Mouse (Mus musculus) midbrain, embryonic 10.5 days (tissue): ENCODE data around the gene Slc46a3. TPM values are rescaled to one million over a fixed set of nuclear protein-coding genes. Genes with fewer than 3 reads are reported as not detected.
A peak's percentile ranks its signal among the peaks of the same experiment; 100 is the strongest.
"Not testable (repeated sequence)": the region's sequence is repeated elsewhere in the genome, so short reads cannot be mapped to it uniquely, and the experiment has no call there.

Experiments used
- DNase-seq: peaks from one replicate; pipeline ENCODE4 v3.0.0-alpha.2; 2017; ENCODE audit warnings: low spot score
- H3K27ac ChIP-seq: fragments of 300-500 bp; sonication (generic); replicated peaks from 2 replicates; pipeline ENCODE4 v1.5.1; 2016; ENCODE audit warnings: mild to moderate bottlenecking
- H3K27me3 ChIP-seq: fragments of 300-500 bp; sonication (generic); 2 replicates; pipeline ENCODE4 v1.6.1; 2016; ENCODE audit warnings: low read depth, mild to moderate bottlenecking; ENCODE audit not compliant: poor library complexity, severe bottlenecking
- H3K36me3 ChIP-seq: fragments of 300-500 bp; sonication (generic); 2 replicates; pipeline ENCODE4 v1.6.1; 2016; ENCODE audit warnings: mild to moderate bottlenecking, moderate library complexity
- H3K4me1 ChIP-seq: fragments of 300-500 bp; sonication (generic); 2 replicates; pipeline ENCODE4 v1.6.1; 2016
- H3K4me3 ChIP-seq: fragments of 300-500 bp; sonication (generic); 2 replicates; pipeline ENCODE4 v1.5.1; 2016; ENCODE audit warnings: mild to moderate bottlenecking, moderate library complexity
- H3K9me3 ChIP-seq: fragments of 300-500 bp; sonication (generic); replicated peaks from 2 replicates; pipeline ENCODE4 v1.6.1; 2016; ENCODE audit warnings: mild to moderate bottlenecking
- WGBS: fragments of 180-500 bp; shearing (Covaris S2); methylation state at CpG from one replicate; pipeline ENCODE4 v1.1.7; 2016; 5-methylcytosine and 5-hydroxymethylcytosine counted together
- polyA plus RNA-seq: library from polyadenylated mRNA; unstranded; fragments of >200 nt; fragmentation: Nextera tagmentation; extraction: Ambion mirVana; gene quantifications from 2 replicates; pipeline ENCODE4 v1.2.1, GENCODE M21; 2016

Slc46a3 gene
- polyA plus RNA-seq, 1 experiment from 2014 or later = 3.0 TPM

DNA sequence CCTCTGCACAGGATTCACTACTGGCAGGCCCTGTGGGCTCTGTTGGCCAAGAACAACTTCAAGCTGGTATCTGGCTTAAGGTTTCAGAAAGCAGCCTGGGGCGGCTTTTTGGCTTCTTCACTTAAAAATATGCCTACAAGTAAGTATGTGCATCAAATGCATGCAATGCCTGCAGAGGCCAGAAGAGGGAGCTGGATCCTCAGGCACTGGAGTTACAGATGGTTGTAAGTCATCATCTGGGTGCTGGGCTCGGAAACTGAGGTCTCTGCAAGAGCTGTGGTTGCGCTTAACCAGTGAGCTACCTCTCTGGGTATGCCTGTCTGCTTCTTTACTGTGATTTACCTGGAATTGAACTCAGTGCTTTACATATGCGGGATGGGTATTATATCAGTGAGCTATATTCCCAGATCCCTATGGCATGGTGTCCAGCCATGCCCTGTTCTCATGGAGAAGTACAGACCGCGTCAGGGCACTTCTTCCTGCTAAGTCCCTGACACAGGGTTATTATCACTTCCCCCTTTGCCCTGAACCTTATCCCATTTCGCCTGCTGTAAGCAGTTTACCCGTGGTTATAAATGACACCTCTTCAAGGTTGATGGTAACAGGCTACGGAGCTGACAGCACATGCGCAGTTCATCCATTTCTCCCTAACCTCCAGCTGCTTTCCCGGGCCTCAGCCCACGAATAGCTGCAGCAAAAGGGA, 16.3 kb upstream of the Slc46a3 start:
- no peaks in the 10 kb centered on the region; the same call in 1 of the 2 replicates for H3K9me3 ChIP-seq
- no peaks in the 10 kb centered on the region for H3K36me3 ChIP-seq
- peaks cover 5% of the 10 kb centered on the region; the same call in 1 of the 2 replicates for H3K4me1 ChIP-seq
- no peak overlapping the region for H3K27ac ChIP-seq
- DNase-seq = no peak
- 91% methylated on average over 12 of the region's 12 CpGs for WGBS
- no peak overlapping the region for H3K4me3 ChIP-seq
- no peaks in the 10 kb centered on the region for H3K27me3 ChIP-seq

- H3K4me3 ChIP-seq = no peak overlapping the region
- no peak for DNase-seq
- no peaks in the 10 kb centered on the region; the same call in 1 of the 2 replicates for H3K9me3 ChIP-seq
- no peaks in the 10 kb centered on the region for H3K27me3 ChIP-seq
- no peaks in the 10 kb centered on the region for H3K4me1 ChIP-seq
- no peak overlapping the region for H3K27ac ChIP-seq
- H3K36me3 ChIP-seq = no peaks in the 10 kb centered on the region
- 92% methylated on average over 8 of the region's 8 CpGs for WGBS
These were observed 13.2 kb upstream of the Slc46a3 start for GRCm38 (mm10) chr5:147907851-147908250.

DNA sequence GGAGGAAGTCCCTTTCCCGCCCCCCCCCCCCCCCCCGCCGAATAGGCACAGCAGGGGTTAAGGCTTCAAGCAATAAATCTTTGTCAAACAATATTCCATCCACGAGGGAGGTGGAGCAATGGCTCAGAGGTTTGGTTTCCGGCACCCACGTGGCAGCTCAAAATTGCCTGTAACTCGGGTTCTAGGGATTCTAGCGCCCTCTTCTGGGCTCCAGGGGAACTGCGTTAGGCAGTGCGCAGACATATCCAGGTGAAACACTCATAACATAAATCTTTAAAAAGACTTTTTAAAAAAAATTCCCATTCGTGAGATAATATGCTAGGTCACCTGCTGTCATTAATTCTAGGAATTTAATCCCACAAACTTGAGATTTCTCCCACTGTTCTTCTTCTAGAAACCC, 12.5 kb upstream of the Slc46a3 start:
- WGBS = 65% methylated on average over 9 of the region's 11 CpGs
- H3K4me1 ChIP-seq = no peaks in the 10 kb centered on the region

GRCm38 (mm10) chr5:147903166-147903565, 8.6 kb upstream of the Slc46a3 start:
- H3K4me1 ChIP-seq = no peaks in the 10 kb centered on the region
- H3K27me3 ChIP-seq = no peaks in the 10 kb centered on the region
- WGBS = 90% methylated on average over 9 of the region's 9 CpGs
- no peaks in the 10 kb centered on the region for H3K9me3 ChIP-seq
- H3K36me3 ChIP-seq = no peaks in the 10 kb centered on the region
- H3K4me3 ChIP-seq = no peak overlapping the region
- H3K27ac ChIP-seq = no peak overlapping the region
- no peak for DNase-seq

More for the DNA sequence above, 12.5 kb upstream of the Slc46a3 start:
- no peaks in the 10 kb centered on the region; the same call in 1 of the 2 replicates for H3K9me3 ChIP-seq
- no peak for DNase-seq
- no peak overlapping the region for H3K4me3 ChIP-seq
- no peaks in the 10 kb centered on the region for H3K36me3 ChIP-seq
- H3K27ac ChIP-seq = no peak overlapping the region
- no peaks in the 10 kb centered on the region for H3K27me3 ChIP-seq

- Histone ChIP-seq H3K27ac (no peak overlapping the region), H3K9me3 (no peaks in the 10 kb centered on the region), H3K4me1 (no peaks in the 10 kb centered on the region), H3K27me3 (no peaks in the 10 kb centered on the region), H3K36me3 (no peaks in the 10 kb centered on the region), H3K4me3 (no peak overlapping the region)
- WGBS = 89% methylated on average over 15 of the region's 15 CpGs
- DNase-seq = no peak
These were observed 7.6 kb upstream of the Slc46a3 start for GRCm38 (mm10) chr5:147902008-147902757.

DNA sequence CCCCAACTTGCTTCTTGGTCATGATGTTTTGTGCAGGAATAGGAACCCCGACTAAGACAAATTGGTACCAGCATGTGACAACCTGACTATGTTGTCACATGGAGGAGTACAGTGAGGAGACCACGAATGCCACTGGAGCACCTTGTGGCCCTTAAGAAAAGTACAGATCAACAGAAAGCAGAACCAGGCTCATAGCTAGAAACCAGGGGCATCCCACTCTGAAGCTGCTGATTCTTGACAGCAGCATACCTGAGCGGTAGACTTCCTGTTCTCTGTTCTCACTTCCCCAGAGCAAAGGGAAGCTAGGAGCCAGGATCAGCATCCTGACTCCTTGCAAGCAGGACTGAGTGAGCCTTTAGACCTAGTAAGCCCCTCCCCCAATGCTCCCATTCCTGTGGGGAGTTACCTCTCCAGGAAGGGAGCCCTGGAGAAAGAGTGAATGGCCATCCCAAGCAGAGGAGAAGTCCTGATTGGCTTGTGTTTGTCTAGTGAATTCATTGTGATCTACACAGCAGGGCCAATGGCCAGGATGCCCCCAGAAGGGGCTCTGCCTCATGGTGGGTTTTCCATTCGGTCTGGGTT, 4.4 kb upstream of the Slc46a3 start:
- WGBS = 62% methylated on average over 4 of the region's 4 CpGs
- H3K9me3 ChIP-seq = no peaks in the 10 kb centered on the region

GRCm38 (mm10) chr5:147898254-147898653, 3.6 kb upstream of the Slc46a3 start:
- DNase-seq = no peak
- H3K27me3 ChIP-seq = peaks cover 20% of the 10 kb centered on the region
- no peak overlapping the region for H3K27ac ChIP-seq
- WGBS = 66% methylated on average over 2 of the region's 2 CpGs
- peaks cover 19% of the 10 kb centered on the region for H3K4me1 ChIP-seq
- H3K36me3 ChIP-seq = no peaks in the 10 kb centered on the region
- H3K4me3 ChIP-seq = no peak overlapping the region
- H3K9me3 ChIP-seq = no peaks in the 10 kb centered on the region

More for the DNA sequence above, 4.4 kb upstream of the Slc46a3 start:
- no peak overlapping the region for H3K4me3 ChIP-seq
- peaks cover 11% of the 10 kb centered on the region for H3K4me1 ChIP-seq
- DNase-seq = no peak
- no peaks in the 10 kb centered on the region for H3K36me3 ChIP-seq
- H3K27ac ChIP-seq = no peak overlapping the region
- H3K27me3 ChIP-seq = peaks cover 12% of the 10 kb centered on the region

- 92% methylated on average over 4 of the region's 4 CpGs for whole genome bisulfite sequencing
These were observed 1.9 kb upstream of the Slc46a3 start for GRCm38 (mm10) chr5:147896501-147896900.

DNA sequence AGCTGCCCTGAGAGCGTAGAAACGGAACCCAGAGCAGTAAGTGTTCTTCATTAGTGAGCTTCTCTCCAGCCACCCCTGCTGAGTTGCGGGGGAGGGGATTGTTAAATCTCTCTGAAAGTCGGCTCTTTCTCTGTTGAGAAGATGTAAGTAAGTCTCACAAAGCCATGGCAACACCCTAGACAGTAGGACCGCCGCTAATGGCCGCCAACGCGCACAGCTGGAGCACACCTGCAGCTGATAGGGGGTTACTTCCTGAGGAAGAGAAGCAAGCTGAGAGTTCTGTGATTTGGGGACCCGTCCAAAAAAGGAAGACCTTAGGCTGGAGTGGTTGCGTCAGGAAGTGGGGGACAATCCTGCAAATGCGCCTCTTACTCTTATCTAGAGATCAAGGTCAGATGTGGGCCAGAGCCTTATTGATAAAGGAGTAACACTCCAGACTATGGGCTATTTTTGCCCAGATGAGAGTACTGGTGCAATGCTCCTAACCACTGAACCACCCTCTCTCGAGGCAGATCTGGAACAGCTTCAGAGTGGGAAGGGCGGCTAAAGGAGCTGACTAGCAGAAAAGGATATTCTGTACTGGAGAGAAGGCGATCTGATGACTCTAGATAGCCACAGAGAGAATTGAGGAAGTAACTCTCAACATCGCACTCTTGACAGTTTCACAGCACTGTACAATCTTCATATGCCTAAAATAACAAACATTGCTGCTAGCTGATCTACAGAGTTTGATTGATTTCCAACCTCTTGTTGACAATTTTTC, 1.0 kb upstream of the Slc46a3 start:
- 25% methylated on average over 16 of the region's 16 CpGs for WGBS
- DNase-seq = no peak
- peak overlapping the region; percentile 70 for H3K4me3 ChIP-seq

More at GRCm38 (mm10) chr5:147896501-147896900, 1.9 kb upstream of the Slc46a3 start:
- not testable (repeated sequence) for DNase-seq, H3K4me3 ChIP-seq, H3K27ac ChIP-seq, H3K36me3 ChIP-seq, H3K9me3 ChIP-seq
- peaks cover 37% of the 10 kb centered on the region for H3K27me3 ChIP-seq
- H3K4me1 ChIP-seq = peaks cover 24% of the 10 kb centered on the region

DNA sequence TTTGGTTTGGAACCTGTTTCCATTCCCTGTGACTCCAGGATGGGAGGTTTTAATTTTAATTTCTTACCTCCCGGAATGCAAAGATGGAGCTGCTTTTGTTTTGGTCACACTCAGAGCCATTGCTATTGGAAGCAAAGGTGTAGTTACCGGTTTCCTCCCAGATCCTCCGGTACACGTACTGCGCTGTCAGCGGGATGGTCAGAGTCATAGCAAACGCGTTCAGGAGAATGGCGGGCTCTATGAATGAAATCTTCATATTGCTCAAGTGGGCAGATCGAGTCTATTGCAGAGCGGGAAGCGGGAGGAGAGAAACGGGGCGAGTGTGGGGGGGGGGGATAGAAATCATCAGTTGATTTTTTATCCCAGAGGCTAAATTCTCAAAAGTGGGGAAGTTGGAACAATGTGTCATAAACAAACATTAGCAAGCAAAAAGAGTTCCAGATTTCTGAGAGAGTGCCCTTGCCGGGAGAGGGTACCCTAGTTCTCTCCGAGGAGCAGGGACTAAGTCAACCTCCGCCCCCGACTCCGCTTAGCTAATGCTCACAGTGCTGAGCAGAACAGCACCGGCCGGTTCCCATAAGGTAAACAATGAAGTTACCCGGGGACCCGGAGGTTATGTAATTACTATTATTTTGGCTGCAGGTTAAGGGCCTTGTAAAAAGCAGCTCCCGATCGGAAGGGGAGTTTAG, 705 bp downstream of the Slc46a3 start:
- Histone ChIP-seq H3K9me3 (no peaks in the 10 kb centered on the region), H3K36me3 (no peaks in the 10 kb centered on the region), H3K4me1 (peaks cover 24% of the 10 kb centered on the region), H3K4me3 (peak overlapping the region; percentile 70), H3K27me3 (peaks cover 37% of the 10 kb centered on the region), H3K27ac (peak overlapping the region; percentile 72)
- WGBS = 2% methylated on average over 25 of the region's 25 CpGs
- no peak for DNase-seq

More for the DNA sequence above, 1.0 kb upstream of the Slc46a3 start:
- Histone ChIP-seq H3K4me1 (peaks cover 24% of the 10 kb centered on the region), H3K9me3 (no peaks in the 10 kb centered on the region), H3K27ac (no peak overlapping the region), H3K36me3 (no peaks in the 10 kb centered on the region), H3K27me3 (peaks cover 37% of the 10 kb centered on the region)

GRCm38 (mm10) chr5:147893143-147893542, 1.5 kb downstream of the Slc46a3 start:
- H3K27me3 ChIP-seq = peaks cover 37% of the 10 kb centered on the region
- H3K36me3 ChIP-seq = no peaks in the 10 kb centered on the region
- H3K9me3 ChIP-seq = no peaks in the 10 kb centered on the region
- DNase-seq = no peak
- H3K27ac ChIP-seq = no peak overlapping the region
- H3K4me1 ChIP-seq = peaks cover 24% of the 10 kb centered on the region
- 6% methylated on average over 9 of the region's 9 CpGs for WGBS
- H3K4me3 ChIP-seq = peak overlapping the region; percentile 70; the same call in 1 of the 2 replicates

DNA sequence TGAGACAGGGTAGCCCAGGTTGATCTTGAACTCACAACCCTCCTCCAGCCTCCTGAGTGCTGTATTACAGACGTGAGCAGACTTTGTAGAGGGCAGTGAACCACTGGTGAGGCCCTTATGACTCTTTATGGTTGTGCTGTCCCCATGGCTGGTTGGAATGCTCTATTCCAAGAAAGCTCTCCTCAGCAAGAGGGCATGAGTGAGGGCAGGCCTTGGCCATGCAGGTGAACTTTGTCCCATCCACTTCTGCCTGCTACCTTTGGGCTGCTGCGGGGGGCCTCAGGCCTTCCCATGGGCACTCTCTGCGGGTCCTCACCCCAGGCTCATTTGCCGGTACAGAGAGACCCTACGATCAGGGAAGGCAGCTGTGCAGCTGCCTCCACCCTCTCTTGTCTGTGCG, 1.9 kb downstream of the Slc46a3 start:
- Histone ChIP-seq H3K36me3 (no peaks in the 10 kb centered on the region), H3K4me1 (peaks cover 24% of the 10 kb centered on the region), H3K27ac (no peak overlapping the region), H3K27me3 (peaks cover 37% of the 10 kb centered on the region), H3K9me3 (no peaks in the 10 kb centered on the region), H3K4me3 (peak overlapping the region; percentile 18; the same call in 1 of the 2 replicates)
- 25% methylated on average over 6 of the region's 6 CpGs for WGBS
- DNase-seq = no peak
